Mouse (Mus musculus) hindbrain, embryonic 11.5 days (tissue): ENCODE results near the gene Pex12. TPM values are rescaled to one million over a fixed set of nuclear protein-coding genes. Genes with fewer than 3 reads are reported as not detected.

ENCODE experiments used
- polyA plus RNA-seq: library from polyadenylated mRNA; unstranded; fragments of >200 nt; fragmentation: Nextera tagmentation; extraction: Ambion mirVana; gene quantifications from 2 replicates; pipeline ENCODE4 v1.2.1, GENCODE M21; 2014

Pex12 gene
- polyA plus RNA-seq, 1 experiment from 2014 or later = 20.3 TPM

Other genes with a start within 250 kb of the Pex12 start
- gene Slfn2, start 237.5 kb downstream of the Pex12 start, polyA plus RNA-seq = 1.5 and 1.6 TPM in 2 replicates
- not detected in 2 replicates for gene Slfn1, start 185.7 kb downstream of the Pex12 start, polyA plus RNA-seq
- gene Slfn4, start 127.4 kb downstream of the Pex12 start, polyA plus RNA-seq = not detected in 2 replicates
- gene Slfn3, start 111.3 kb downstream of the Pex12 start, polyA plus RNA-seq = 0.26 and 0.50 TPM in 2 replicates
- gene Slfn14, start 15.9 kb downstream of the Pex12 start, polyA plus RNA-seq = 0.70 and 0.86 TPM in 2 replicates
- gene Ap2b1, start 3.6 kb downstream of the Pex12 start, polyA plus RNA-seq = 121 and 136 TPM in 2 replicates
- gene Rasl10b, start 106.6 kb upstream of the Pex12 start, polyA plus RNA-seq = 4.2 TPM in 2 replicates
- 0.19 and 0.43 TPM in 2 replicates for gene Gas2l2, start 126.9 kb upstream of the Pex12 start, polyA plus RNA-seq
- gene 1700020L24Rik, start 135.1 kb upstream of the Pex12 start, polyA plus RNA-seq = 0.80 and 0.83 TPM in 2 replicates
- gene Mmp28, start 160.5 kb upstream of the Pex12 start, polyA plus RNA-seq = 2.8 and 3.1 TPM in 2 replicates
- gene Taf15, start 170.5 kb upstream of the Pex12 start, polyA plus RNA-seq = 7.3 and 26.6 TPM in 2 replicates
- not detected in 2 replicates for gene Heatr9, start 219.6 kb upstream of the Pex12 start, polyA plus RNA-seq
- gene Ccl5, start 227.9 kb upstream of the Pex12 start, polyA plus RNA-seq = 0.42 TPM in 1 of 2 replicates, not detected in the other